Mouse (Mus musculus) olfactory bulb, adult 2 months (tissue): ENCODE results near the gene Pou3f3.

Experiments used
- CTCF ChIP-seq: fragments of 200-500 bp; IDR thresholded peaks from 2 replicates; pipeline ENCODE4 v1.5.1; 2012; ENCODE audit warnings: low read depth, mild to moderate bottlenecking, low read length, moderate library complexity; ENCODE audit not compliant: insufficient read depth
- POLR2A ChIP-seq: fragments of 200-500 bp; IDR thresholded peaks from 2 replicates; pipeline ENCODE4 v1.6.1; 2012; ENCODE audit warnings: mild to moderate bottlenecking, low read depth, low read length, moderate library complexity; ENCODE audit not compliant: insufficient read depth

- TF ChIP-seq CTCF, result no peak
- no peak for TF ChIP-seq POLR2A
Measured at GRCm38 (mm10) chr1:42702984-42703383, 7.4 kb downstream of the Pou3f3 start.
